Mouse (Mus musculus) activated CD4-positive, CD25-positive, alpha-beta regulatory T cell (primary cell): ENCODE results near the gene A2m. TPM values are rescaled to one million over a fixed set of nuclear protein-coding genes. Genes with fewer than 3 reads are reported as not detected.

Experiments
- polyA plus RNA-seq, 2 experiments: library from polyadenylated mRNA; unstranded; fragments of 100-300 nt; shearing (Covaris generic); gene quantifications; one replicate each; pipeline ENCODE4 v1.2.1; 2017

The A2m gene
- polyA plus RNA-seq = under 1 TPM in 1 of 2 experiments, not detected in 1; 0.37 TPM

DNA sequence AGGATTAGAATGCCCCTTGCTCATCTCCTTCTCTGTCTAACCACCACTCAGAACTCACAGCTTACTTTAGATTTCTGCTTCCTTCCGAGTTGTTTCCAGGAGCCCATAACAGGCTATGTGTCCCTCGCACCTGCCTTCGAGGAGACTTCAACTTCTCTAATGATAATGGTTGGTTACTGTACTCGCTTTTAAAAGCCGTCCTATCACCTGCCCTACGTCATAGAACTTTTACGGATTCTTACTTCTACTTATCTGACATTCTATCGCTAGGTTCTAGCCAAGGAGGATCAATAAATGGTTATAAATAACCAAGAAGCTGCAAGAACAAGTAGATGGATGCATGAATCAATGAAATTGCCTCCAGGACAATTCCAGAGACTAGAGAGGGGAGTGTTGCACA lies at the start of gene A2m:
Gene A2m, plus strand, starts transcription at position 301 of the 400 bp plus-strand sequence.

Other genes starting within 250 kb of the A2m start
- not detected for gene Iqsec3, start 161.7 kb upstream of the A2m start, polyA plus RNA-seq
- not detected for gene Gm7298, start 97.6 kb downstream of the A2m start, polyA plus RNA-seq
- under 1 TPM in 1 of 2 experiments, not detected in 1; 0.10 TPM for gene Mug1, start 203.2 kb downstream of the A2m start, polyA plus RNA-seq